Mouse (Mus musculus): ENCODE results near the gene Glis1. TPM values are rescaled to one million over a fixed set of nuclear protein-coding genes. Genes with fewer than 3 reads are reported as not detected.
"Not testable (repeated sequence)": the region's sequence is repeated elsewhere in the genome, so short reads cannot be mapped to it uniquely, and the experiment has no call there.

Glis1 gene
- total and polyA plus RNA-seq, 2 experiments from 2014 or later = 0.43 to 1.6 TPM

DNA sequence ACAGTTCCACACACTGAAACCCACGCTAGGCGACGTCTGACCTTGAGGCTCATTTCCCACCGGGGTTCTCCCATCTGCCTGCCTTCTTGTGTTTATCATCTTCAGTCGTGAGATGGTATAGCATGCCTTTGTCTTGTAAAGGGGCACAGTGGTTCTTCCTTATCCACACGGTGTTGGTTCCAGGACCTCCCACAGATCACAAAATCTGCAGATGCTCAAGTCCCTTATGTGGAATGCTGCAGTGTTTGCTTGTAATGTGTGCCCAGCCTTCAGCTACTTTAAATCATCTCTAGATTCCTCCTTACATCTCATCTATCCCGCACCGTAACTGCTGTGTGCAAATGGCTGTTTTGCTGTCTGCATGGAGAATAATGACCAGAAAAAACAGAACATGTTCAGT, 154.7 kb downstream of the Glis1 start:
- no peak overlapping the region for H3K4me2 ChIP-seq (ENCODE audit: low read depth)
- no peak for TF ChIP-seq CTCF (IDR thresholded peaks at IDR 0.05; ENCODE audit: low read depth)
- DNase-seq = no peak

DNA sequence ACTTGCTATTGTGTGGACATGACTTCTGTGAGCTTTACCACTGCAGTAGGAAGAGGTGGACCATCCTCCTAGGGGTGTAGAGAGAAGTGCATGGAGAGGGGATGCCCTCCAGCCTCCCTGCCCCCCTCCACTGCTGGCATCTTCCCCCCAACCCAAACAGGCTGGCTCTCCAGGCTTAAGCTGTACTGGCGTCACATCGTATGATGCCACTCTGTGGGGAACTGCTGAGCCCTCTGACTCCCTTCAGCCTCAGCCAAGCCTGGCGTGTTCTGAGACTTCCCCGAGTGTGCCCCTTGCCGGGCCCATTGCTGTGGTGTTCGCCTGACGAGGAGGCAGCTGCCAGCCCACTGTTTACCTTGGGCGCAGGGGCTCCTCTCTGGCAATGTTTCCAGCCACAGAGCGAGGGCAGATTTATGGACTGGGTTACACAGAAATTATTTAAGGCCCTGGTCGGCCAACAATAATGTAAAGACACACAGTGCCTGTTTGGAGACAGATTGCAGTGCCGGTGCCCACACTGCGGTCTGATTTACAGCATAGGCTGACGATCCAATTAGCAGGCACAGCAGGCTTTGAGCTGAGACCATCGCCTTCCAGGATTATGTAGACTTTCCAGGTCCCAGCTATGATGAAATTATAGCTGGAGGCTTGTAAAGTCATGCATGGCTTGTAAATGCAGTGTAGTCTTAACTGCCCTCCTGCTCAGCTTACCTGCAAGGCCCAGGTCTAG, 156.6 kb downstream of the Glis1 start:
- no peak for TF ChIP-seq CTCF (IDR thresholded peaks at IDR 0.05; ENCODE audit: low read depth)
- ATAC-seq (peak; percentile 61), DNase-seq (peak; percentile 24)
- Histone ChIP-seq H3K36me3 (ENCODE audit: insufficient read depth) (no peaks in the 10 kb centered on the region), H3K27ac (ENCODE audit: low read depth, low read length) (no peak overlapping the region), H3K4me2 (ENCODE audit: low read depth) (no peak overlapping the region), H3K4me3 (ENCODE audit: low read depth, low read length) (no peak overlapping the region), H3K27me3 (ENCODE audit: insufficient read depth, low read length) (no peaks in the 10 kb centered on the region), H3K4me1 (ENCODE audit: insufficient read depth) (no peaks in the 10 kb centered on the region; the same call in 1 of the 2 replicates), H3K9ac (0 out of 2 replicates have a peak overlapping the region, but pooled peaks have one; percentile 6), H3K9me3 (ENCODE audit: low read length) (no peaks in the 10 kb centered on the region)
- 36% methylated on average over 14 of the region's 14 CpGs for WGBS

More for the DNA sequence above, 154.7 kb downstream of the Glis1 start:
- H3K9ac ChIP-seq = no peak overlapping the region
- WGBS = 85% methylated on average over 8 of the region's 8 CpGs
- H3K27ac ChIP-seq (ENCODE audit: low read depth, low read length) = no peak overlapping the region
- no peak overlapping the region for H3K4me3 ChIP-seq (ENCODE audit: low read depth, low read length)
- no peaks in the 10 kb centered on the region for H3K27me3 ChIP-seq (ENCODE audit: insufficient read depth, low read length)
- H3K9me3 ChIP-seq (ENCODE audit: low read length) = no peaks in the 10 kb centered on the region
- no peak for ATAC-seq
- no peaks in the 10 kb centered on the region; the same call in 1 of the 2 replicates for H3K4me1 ChIP-seq (ENCODE audit: insufficient read depth)
- no peaks in the 10 kb centered on the region for H3K36me3 ChIP-seq (ENCODE audit: insufficient read depth)

GRCm38 (mm10) chr4:107593426-107593825, 159.0 kb downstream of the Glis1 start:
- H3K36me3 ChIP-seq (ENCODE audit: insufficient read depth) = no peaks in the 10 kb centered on the region
- 84% methylated on average over 4 of the region's 4 CpGs for WGBS
- ATAC-seq (no peak), DNase-seq (no peak)
- H3K27ac ChIP-seq (ENCODE audit: low read depth, low read length) = no peak overlapping the region
- no peaks in the 10 kb centered on the region for H3K27me3 ChIP-seq (ENCODE audit: insufficient read depth, low read length)
- no peak for TF ChIP-seq CTCF (IDR thresholded peaks at IDR 0.05; ENCODE audit: low read depth)
- no peaks in the 10 kb centered on the region for H3K9me3 ChIP-seq (ENCODE audit: low read length)
- H3K4me3 ChIP-seq (ENCODE audit: low read depth, low read length) = no peak overlapping the region
- no peak overlapping the region for H3K9ac ChIP-seq
- no peaks in the 10 kb centered on the region; the same call in 1 of the 2 replicates for H3K4me1 ChIP-seq (ENCODE audit: insufficient read depth)
- H3K4me2 ChIP-seq (ENCODE audit: low read depth) = no peak overlapping the region

DNA sequence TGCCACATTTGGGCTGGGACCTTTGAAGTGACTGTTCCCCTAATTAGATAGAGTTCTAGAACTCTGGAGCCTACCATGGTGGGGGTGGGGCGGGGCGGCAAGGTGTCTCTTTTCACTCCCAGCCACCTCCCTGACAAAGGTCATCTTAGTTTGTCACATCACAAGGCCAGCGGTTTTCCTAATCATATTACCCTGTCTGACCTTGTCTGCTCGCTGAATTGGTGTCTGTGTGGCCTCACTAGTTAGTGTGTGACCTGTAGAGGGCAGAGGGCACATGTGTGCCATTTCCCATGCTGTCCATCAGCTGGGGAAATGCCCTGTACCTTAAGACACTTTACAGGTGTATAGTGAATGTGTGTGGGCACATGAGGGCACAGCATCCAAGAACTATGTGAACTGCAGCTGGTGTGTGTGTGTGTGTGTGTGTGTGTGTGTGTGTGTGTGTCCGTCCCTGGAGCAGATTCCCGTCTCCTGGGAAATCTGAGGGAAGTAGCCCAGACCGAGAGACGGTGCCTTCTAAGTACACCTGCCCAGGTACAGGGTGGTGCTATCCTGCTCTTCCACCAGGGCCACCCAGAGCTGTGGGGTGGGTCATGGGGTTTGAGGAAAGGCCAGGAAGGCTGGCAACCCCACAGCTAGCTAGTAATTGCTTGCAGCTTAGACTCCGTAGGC, 163.0 kb downstream of the Glis1 start:
- Histone ChIP-seq H3K27me3 (ENCODE audit: insufficient read depth, low read length) (no peaks in the 10 kb centered on the region), H3K4me3 (ENCODE audit: low read depth, low read length) (no peak overlapping the region), H3K36me3 (ENCODE audit: insufficient read depth) (no peaks in the 10 kb centered on the region), H3K9me3 (ENCODE audit: low read length) (no peaks in the 10 kb centered on the region), H3K4me2 (ENCODE audit: low read depth) (no peak overlapping the region), H3K27ac (ENCODE audit: low read depth, low read length) (no peak overlapping the region), H3K4me1 (ENCODE audit: insufficient read depth) (no peaks in the 10 kb centered on the region), H3K9ac (no peak overlapping the region; the same call in 1 of the 2 replicates)
- TF ChIP-seq CTCF (IDR thresholded peaks at IDR 0.05; ENCODE audit: low read depth) = no peak
- 63% methylated on average over 9 of the region's 9 CpGs for WGBS
- ATAC-seq = no peak
- no peak for DNase-seq

- ATAC-seq = 0 out of 2 replicates have a peak, but pooled peaks have one; percentile 10
- no peak for DNase-seq
Observed at GRCm38 (mm10) chr4:107597898-107598580, 163.6 kb downstream of the Glis1 start.

GRCm38 (mm10) chr4:107598581-107598958, 164.2 kb downstream of the Glis1 start:
- not testable (repeated sequence) for H3K27ac ChIP-seq (ENCODE audit: low read depth, low read length); H3K9me3 ChIP-seq (ENCODE audit: low read length); DNase-seq; H3K4me2 ChIP-seq (ENCODE audit: low read depth); H3K27me3 ChIP-seq (ENCODE audit: insufficient read depth, low read length); H3K36me3 ChIP-seq (ENCODE audit: insufficient read depth); H3K4me1 ChIP-seq (ENCODE audit: insufficient read depth); H3K9ac ChIP-seq; ATAC-seq; H3K4me3 ChIP-seq (ENCODE audit: low read depth, low read length)
- 94% methylated on average over 5 of the region's 5 CpGs for WGBS

More at GRCm38 (mm10) chr4:107597898-107598580, 163.6 kb downstream of the Glis1 start:
- no peaks in the 10 kb centered on the region for H3K36me3 ChIP-seq (ENCODE audit: insufficient read depth)
- H3K4me1 ChIP-seq (ENCODE audit: insufficient read depth) = no peaks in the 10 kb centered on the region
- H3K27me3 ChIP-seq (ENCODE audit: insufficient read depth, low read length) = no peaks in the 10 kb centered on the region
- TF ChIP-seq CTCF (IDR thresholded peaks at IDR 0.05; ENCODE audit: low read depth) = no peak
- no peak overlapping the region for H3K4me3 ChIP-seq (ENCODE audit: low read depth, low read length)
- 20% methylated on average over 10 of the region's 10 CpGs for WGBS
- no peak overlapping the region for H3K27ac ChIP-seq (ENCODE audit: low read depth, low read length)
- no peak overlapping the region; the same call in 1 of the 2 replicates for H3K9ac ChIP-seq
- no peaks in the 10 kb centered on the region for H3K9me3 ChIP-seq (ENCODE audit: low read length)
- H3K4me2 ChIP-seq (ENCODE audit: low read depth) = no peak overlapping the region

Measured in forebrain, postnatal 0 days (tissue).